Mouse (Mus musculus): ENCODE results near the gene Gm12248. TPM values are rescaled to one million over a fixed set of nuclear protein-coding genes. Genes with fewer than 3 reads are reported as not detected.

Gm12248 gene
- not detected in 4 replicates for total RNA-seq (2023)

GRCm38 (mm10) chr11:58093021-58093528 is at the start of gene Gm12248:
TSS of gene Gm12248 (minus strand) at chr11:58093134.

GRCm38 (mm10) chr11:58103697-58104306 is 10.9 kb upstream of the Gm12248 start, which contains the start of gene Cnot8:
TSS of gene Cnot8 (plus strand) at chr11:58104153.

Other genes starting within 250 kb of the Gm12248 start
- 105 to 120 TPM (median 109 TPM) in 4 replicates for gene Larp1, start 84.1 kb downstream of the Gm12248 start, total RNA-seq (2023)
- 54.6 to 55.8 TPM (median 54.8 TPM) in 4 replicates for gene Cnot8, start 11.0 kb upstream of the Gm12248 start, total RNA-seq (2023)
- gene Gemin5, start 75.4 kb upstream of the Gm12248 start, total RNA-seq (2023), result 18.9 to 21.6 TPM (median 21.0 TPM) in 4 replicates
- 20.1 to 24.9 TPM (median 20.9 TPM) in 4 replicates for gene Mrpl22, start 78.5 kb upstream of the Gm12248 start, total RNA-seq (2023)
- 14.5 to 18.3 TPM (median 15.9 TPM) in 4 replicates for gene Igtp, start 106.4 kb upstream of the Gm12248 start, total RNA-seq (2023)
- gene Irgm2, start 106.5 kb upstream of the Gm12248 start, total RNA-seq (2023), result 5.5 to 7.1 TPM (median 6.5 TPM) in 4 replicates
- not detected in 4 replicates for gene 4930438A08Rik, start 181.7 kb upstream of the Gm12248 start, total RNA-seq (2023)
- 28.3 to 34.6 TPM (median 29.4 TPM) in 4 replicates for gene Zfp692, start 213.9 kb upstream of the Gm12248 start, total RNA-seq (2023)
- 30.6 to 35.1 TPM (median 33.0 TPM) in 4 replicates for gene Zfp672, start 237.2 kb upstream of the Gm12248 start, total RNA-seq (2023)
- 21.8 to 27.3 TPM (median 23.7 TPM) in 4 replicates for gene Sh3bp5l, start 237.6 kb upstream of the Gm12248 start, total RNA-seq (2023)

All from B cell, adult 62 days (primary cell).